Mouse (Mus musculus) megakaryocyte, embryonic 14.5 days (primary cell): Measurements from ENCODE around the gene Slc36a1. TPM values are rescaled to one million over a fixed set of nuclear protein-coding genes. Genes with fewer than 3 reads are reported as not detected.

ENCODE experiments used
- H3K27me3 ChIP-seq: replicated peaks from 2 replicates; pipeline ENCODE3; 2012; ENCODE audit warnings: inconsistent platforms
- H3K36me3 ChIP-seq: replicated peaks from 2 replicates; pipeline ENCODE3; 2012; ENCODE audit warnings: low read length, inconsistent platforms, mixed read lengths
- H3K4me1 ChIP-seq: 2 replicates; pipeline ENCODE4 v1.6.1; 2012; ENCODE audit warnings: inconsistent platforms
- H3K4me3 ChIP-seq: replicated peaks from 2 replicates; pipeline ENCODE3; 2012; ENCODE audit warnings: moderate library complexity, mild to moderate bottlenecking, inconsistent platforms
- H3K9me3 ChIP-seq: 2 replicates; pipeline ENCODE4 v1.6.1; 2012; ENCODE audit warnings: inconsistent platforms
- FLI1 ChIP-seq: IDR thresholded peaks from 2 replicates; pipeline ENCODE4 v1.6.1; 2012; ENCODE audit warnings: low read length, inconsistent platforms, mixed read lengths
- GATA1 ChIP-seq: IDR thresholded peaks from 3 replicates; pipeline ENCODE4 v1.6.1; 2012; ENCODE audit warnings: mixed read lengths, low read length, inconsistent platforms, borderline replicate concordance
- polyA plus RNA-seq: library from polyadenylated mRNA; stranded (reverse); fragments of >175 nt; gene quantifications from 2 replicates; pipeline ENCODE4 v1.2.3, GENCODE M21; 2012; ENCODE audit warnings: low replicate concordance; ENCODE audit not compliant: insufficient read depth

Slc36a1 gene
- 4.0 and 6.4 TPM in 2 replicates for polyA plus RNA-seq

- peaks cover 28% of the 10 kb centered on the region for H3K36me3 ChIP-seq
- peak within 1 kb of the TSS; percentile 100 for H3K4me3 ChIP-seq
- H3K9me3 ChIP-seq: peaks cover 10% of the 10 kb centered on the region
- TF ChIP-seq FLI1 (no peak), GATA1 (no peak)
- H3K27me3 ChIP-seq: no peaks in the 10 kb centered on the region
- peaks cover 74% of the 10 kb centered on the region for H3K4me1 ChIP-seq
These were observed at the start of gene Slc36a1 for GRCm38 (mm10) chr11:55204159-55204596. Slc36a1 (plus strand) TSS chr11:55204350.

- peaks cover 37% of the 10 kb centered on the region for H3K4me1 ChIP-seq
- TF ChIP-seq FLI1 (no peak), GATA1 (no peak)
- peaks cover 23% of the 10 kb centered on the region for H3K9me3 ChIP-seq
- no peak overlapping the region for H3K4me3 ChIP-seq
- H3K27me3 ChIP-seq: peaks cover 15% of the 10 kb centered on the region
- H3K36me3 ChIP-seq: no peaks in the 10 kb centered on the region
These were observed 49.6 kb upstream of the Slc36a1 start for GRCm38 (mm10) chr11:55154398-55155069.

- no peak for TF ChIP-seq GATA1
- peak overlapping the region; percentile 69 for H3K4me3 ChIP-seq
- no peaks in the 10 kb centered on the region for H3K36me3 ChIP-seq
- peaks cover 23% of the 10 kb centered on the region for H3K9me3 ChIP-seq
- peaks cover 15% of the 10 kb centered on the region for H3K27me3 ChIP-seq
- H3K4me1 ChIP-seq: peaks cover 32% of the 10 kb centered on the region
These were observed 49.1 kb upstream of the Slc36a1 start for GRCm38 (mm10) chr11:55155070-55155421.

GRCm38 (mm10) chr11:55158785-55159359 lies 45.3 kb upstream of the Slc36a1 start:
- TF ChIP-seq GATA1 (no peak), FLI1 (no peak)
- peaks cover 43% of the 10 kb centered on the region for H3K4me1 ChIP-seq
- no peak overlapping the region for H3K4me3 ChIP-seq
- peaks cover 13% of the 10 kb centered on the region for H3K9me3 ChIP-seq
- no peaks in the 10 kb centered on the region for H3K36me3 ChIP-seq
- peaks cover 18% of the 10 kb centered on the region for H3K27me3 ChIP-seq

GRCm38 (mm10) chr11:55162670-55163069 lies 41.5 kb upstream of the Slc36a1 start:
- Histone ChIP-seq H3K36me3 (no peaks in the 10 kb centered on the region), H3K4me3 (no peak overlapping the region), H3K4me1 (peaks cover 44% of the 10 kb centered on the region), H3K9me3 (peaks cover 1% of the 10 kb centered on the region), H3K27me3 (peaks cover 20% of the 10 kb centered on the region)
- TF ChIP-seq FLI1: no peak
- no peak for TF ChIP-seq GATA1

GRCm38 (mm10) chr11:55164723-55165122 lies 39.4 kb upstream of the Slc36a1 start:
- Histone ChIP-seq H3K9me3 (no peaks in the 10 kb centered on the region), H3K4me1 (peaks cover 40% of the 10 kb centered on the region)

GRCm38 (mm10) chr11:55165748-55166147 lies 38.4 kb upstream of the Slc36a1 start:
- Histone ChIP-seq H3K4me3 (no peak overlapping the region), H3K36me3 (no peaks in the 10 kb centered on the region), H3K4me1 (peaks cover 41% of the 10 kb centered on the region), H3K27me3 (peaks cover 33% of the 10 kb centered on the region), H3K9me3 (no peaks in the 10 kb centered on the region)
- TF ChIP-seq GATA1: no peak
- no peak for TF ChIP-seq FLI1

More at GRCm38 (mm10) chr11:55164723-55165122, 39.4 kb upstream of the Slc36a1 start:
- Histone ChIP-seq H3K4me3 (no peak overlapping the region), H3K36me3 (no peaks in the 10 kb centered on the region), H3K27me3 (peaks cover 29% of the 10 kb centered on the region)
- TF ChIP-seq GATA1: no peak
- TF ChIP-seq FLI1: no peak

- peaks cover 30% of the 10 kb centered on the region for H3K4me1 ChIP-seq
- H3K9me3 ChIP-seq: no peaks in the 10 kb centered on the region
- H3K4me3 ChIP-seq: no peak overlapping the region
- peaks cover 41% of the 10 kb centered on the region for H3K27me3 ChIP-seq
- TF ChIP-seq FLI1 (no peak), GATA1 (no peak)
- no peaks in the 10 kb centered on the region for H3K36me3 ChIP-seq
These were observed 35.6 kb upstream of the Slc36a1 start for GRCm38 (mm10) chr11:55168504-55168903.

GRCm38 (mm10) chr11:55168914-55169313 lies 35.2 kb upstream of the Slc36a1 start:
- Histone ChIP-seq H3K27me3 (peaks cover 40% of the 10 kb centered on the region), H3K9me3 (no peaks in the 10 kb centered on the region), H3K4me3 (no peak overlapping the region), H3K4me1 (peaks cover 30% of the 10 kb centered on the region), H3K36me3 (no peaks in the 10 kb centered on the region)
- TF ChIP-seq GATA1 (no peak), FLI1 (no peak)

GRCm38 (mm10) chr11:55170501-55170900 lies 33.6 kb upstream of the Slc36a1 start:
- Histone ChIP-seq H3K4me1 (peaks cover 20% of the 10 kb centered on the region), H3K4me3 (no peak overlapping the region)
- TF ChIP-seq FLI1 (no peak), GATA1 (no peak)

More at GRCm38 (mm10) chr11:55170501-55170900, 33.6 kb upstream of the Slc36a1 start:
- no peaks in the 10 kb centered on the region for H3K9me3 ChIP-seq
- no peaks in the 10 kb centered on the region for H3K36me3 ChIP-seq
- H3K27me3 ChIP-seq: peaks cover 51% of the 10 kb centered on the region
